Mouse (Mus musculus): ENCODE data around the gene Igsf3. TPM values are rescaled to one million over a fixed set of nuclear protein-coding genes. Genes with fewer than 3 reads are reported as not detected.

Igsf3 gene
- total RNA-seq, 1 experiment: 22.9 TPM

- Histone ChIP-seq H3K27ac (ENCODE audit: insufficient read depth, low read depth, low read length, poor library complexity, severe bottlenecking) (no peak overlapping the region), H3K9ac (ENCODE audit: insufficient read depth, low read depth, low read length, poor library complexity, severe bottlenecking) (no peak overlapping the region), H3K4me3 (ENCODE audit: insufficient read depth in 1 of 2, low read depth in 1 of 2, low read length in 2 of 2, poor library complexity in 1 of 2, severe bottlenecking in 1 of 2) (no peak overlapping the region), H3K9me3 (ENCODE audit: control insufficient read depth, insufficient read depth, low read depth, low read length) (no peaks in the 10 kb centered on the region), H3K36me3 (ENCODE audit: control insufficient read depth, insufficient read depth, low read length, poor library complexity, severe bottlenecking) (no peaks in the 10 kb centered on the region), H3K4me1 (ENCODE audit: control insufficient read depth in 2 of 2, insufficient read depth in 2 of 2, low read length in 2 of 2, poor library complexity in 1 of 2) (peaks cover 2 to 8% of the 10 kb centered on the region in 2 experiments; a peak in 2 of 4 replicates)
- in situ Hi-C loops (cut with MboI; ENCODE audit: low sequenced_read_pairs in 2 of 2, unreplicated experiment in 2 of 2): loop anchor here in 1 of 2 experiments (10.0 kb wide), 1 partner anchor 327 kb away; no protein-coding TSS in a partner anchor
- TF ChIP-seq CHD2 (IDR thresholded peaks at IDR 0.05; ENCODE audit: low read depth, low read length): no peak
- TF ChIP-seq HCFC1 (IDR thresholded peaks at IDR 0.05; ENCODE audit: borderline replicate concordance, insufficient read depth, low read length): no peak
- TF ChIP-seq ZC3H11A (IDR thresholded peaks at IDR 0.05; ENCODE audit: borderline replicate concordance, low read depth, low read length): no peak
- TF ChIP-seq MAFK (IDR thresholded peaks at IDR 0.05; ENCODE audit: insufficient read depth, low read depth, low read length): no peak
- no peak for TF ChIP-seq ZNF384 (IDR thresholded peaks at IDR 0.05; ENCODE audit: low read depth, low read length)
- no peak for DNase-seq (ENCODE audit: low read depth, low spot score)
Measured at GRCm38 (mm10) chr3:101487436-101487835, 110.6 kb downstream of the Igsf3 start.

- DNase-seq (ENCODE audit: low read depth, low spot score): no peak
- no peaks in the 10 kb centered on the region for H3K9me3 ChIP-seq (ENCODE audit: control insufficient read depth, insufficient read depth, low read depth, low read length)
- no peak overlapping the region for H3K4me3 ChIP-seq (ENCODE audit: insufficient read depth in 1 of 2, low read depth in 1 of 2, low read length in 2 of 2, poor library complexity in 1 of 2, severe bottlenecking in 1 of 2)
- peaks cover 2 to 8% of the 10 kb centered on the region in 2 experiments; a peak in 2 of 4 replicates for H3K4me1 ChIP-seq (ENCODE audit: control insufficient read depth in 2 of 2, insufficient read depth in 2 of 2, low read length in 2 of 2, poor library complexity in 1 of 2)
- 0 out of 2 replicates have a peak, but pooled peaks have one; percentile 1 for TF ChIP-seq ZC3H11A (IDR thresholded peaks at IDR 0.05; ENCODE audit: borderline replicate concordance, low read depth, low read length)
- no peak for TF ChIP-seq ZNF384 (IDR thresholded peaks at IDR 0.05; ENCODE audit: low read depth, low read length)
- TF ChIP-seq HCFC1 (IDR thresholded peaks at IDR 0.05; ENCODE audit: borderline replicate concordance, insufficient read depth, low read length): no peak
- TF ChIP-seq CHD2 (IDR thresholded peaks at IDR 0.05; ENCODE audit: low read depth, low read length): no peak
- no peak for TF ChIP-seq MAFK (IDR thresholded peaks at IDR 0.05; ENCODE audit: insufficient read depth, low read depth, low read length)
- no peak overlapping the region for H3K9ac ChIP-seq (ENCODE audit: insufficient read depth, low read depth, low read length, poor library complexity, severe bottlenecking)
- H3K36me3 ChIP-seq (ENCODE audit: control insufficient read depth, insufficient read depth, low read length, poor library complexity, severe bottlenecking): no peaks in the 10 kb centered on the region
- H3K27ac ChIP-seq (ENCODE audit: insufficient read depth, low read depth, low read length, poor library complexity, severe bottlenecking): no peak overlapping the region
- in situ Hi-C loops (cut with MboI; ENCODE audit: low sequenced_read_pairs in 2 of 2, unreplicated experiment in 2 of 2): loop anchor here in 1 of 2 experiments (10.0 kb wide), 1 partner anchor 327 kb away; no protein-coding TSS in a partner anchor
Measured at GRCm38 (mm10) chr3:101488204-101488603, 111.3 kb downstream of the Igsf3 start.

- no peak overlapping the region for H3K4me3 ChIP-seq (ENCODE audit: insufficient read depth in 1 of 2, low read depth in 1 of 2, low read length in 2 of 2, poor library complexity in 1 of 2, severe bottlenecking in 1 of 2)
- H3K9me3 ChIP-seq (ENCODE audit: control insufficient read depth, insufficient read depth, low read depth, low read length): no peaks in the 10 kb centered on the region
- H3K27ac ChIP-seq (ENCODE audit: insufficient read depth, low read depth, low read length, poor library complexity, severe bottlenecking): no peak overlapping the region
- peaks cover 2 to 11% of the 10 kb centered on the region in 2 experiments; a peak in 2 of 4 replicates for H3K4me1 ChIP-seq (ENCODE audit: control insufficient read depth in 2 of 2, insufficient read depth in 2 of 2, low read length in 2 of 2, poor library complexity in 1 of 2)
- H3K9ac ChIP-seq (ENCODE audit: insufficient read depth, low read depth, low read length, poor library complexity, severe bottlenecking): no peak overlapping the region
- H3K36me3 ChIP-seq (ENCODE audit: control insufficient read depth, insufficient read depth, low read length, poor library complexity, severe bottlenecking): no peaks in the 10 kb centered on the region
- in situ Hi-C loops (cut with MboI; ENCODE audit: low sequenced_read_pairs in 2 of 2, unreplicated experiment in 2 of 2): loop anchor here in 1 of 2 experiments (5.0 kb wide), 1 partner anchor 322 kb away; no protein-coding TSS in a partner anchor
- TF ChIP-seq MAFK (IDR thresholded peaks at IDR 0.05; ENCODE audit: insufficient read depth, low read depth, low read length): no peak
- no peak for TF ChIP-seq CHD2 (IDR thresholded peaks at IDR 0.05; ENCODE audit: low read depth, low read length)
- no peak for TF ChIP-seq ZNF384 (IDR thresholded peaks at IDR 0.05; ENCODE audit: low read depth, low read length)
- no peak for TF ChIP-seq HCFC1 (IDR thresholded peaks at IDR 0.05; ENCODE audit: borderline replicate concordance, insufficient read depth, low read length)
- TF ChIP-seq ZC3H11A (IDR thresholded peaks at IDR 0.05; ENCODE audit: borderline replicate concordance, low read depth, low read length): no peak
- DNase-seq (ENCODE audit: low read depth, low spot score): no peak
Measured at GRCm38 (mm10) chr3:101490515-101490914, 113.6 kb downstream of the Igsf3 start.

DNA sequence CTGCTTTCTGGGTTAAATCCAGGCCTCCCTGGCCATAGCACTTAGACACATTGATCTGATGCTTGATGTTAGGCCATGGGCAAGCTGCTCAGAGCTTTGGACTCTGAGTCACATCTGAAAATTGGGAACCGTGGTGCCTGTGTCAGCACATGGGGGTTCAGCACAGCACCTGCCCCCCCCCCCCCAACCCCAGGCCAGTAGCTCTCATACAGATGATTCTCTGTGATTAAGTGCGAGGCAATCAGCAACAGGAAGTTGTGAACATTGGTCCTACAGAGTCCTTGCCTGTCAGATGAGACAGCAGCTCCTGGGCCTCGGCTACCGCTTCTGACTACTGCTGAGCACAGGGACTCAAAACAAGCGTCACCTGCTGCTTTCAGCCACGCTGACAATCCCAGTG is 116.0 kb downstream of the Igsf3 start:
- Histone ChIP-seq H3K4me3 (ENCODE audit: insufficient read depth in 1 of 2, low read depth in 1 of 2, low read length in 2 of 2, poor library complexity in 1 of 2, severe bottlenecking in 1 of 2) (no peak overlapping the region), H3K27ac (ENCODE audit: insufficient read depth, low read depth, low read length, poor library complexity, severe bottlenecking) (no peak overlapping the region), H3K4me1 (ENCODE audit: control insufficient read depth in 2 of 2, insufficient read depth in 2 of 2, low read length in 2 of 2, poor library complexity in 1 of 2) (peaks cover 0 to 5% of the 10 kb centered on the region in 2 experiments; a peak in 2 of 4 replicates), H3K9ac (ENCODE audit: insufficient read depth, low read depth, low read length, poor library complexity, severe bottlenecking) (no peak overlapping the region), H3K9me3 (ENCODE audit: control insufficient read depth, insufficient read depth, low read depth, low read length) (no peaks in the 10 kb centered on the region), H3K36me3 (ENCODE audit: control insufficient read depth, insufficient read depth, low read length, poor library complexity, severe bottlenecking) (no peaks in the 10 kb centered on the region)
- TF ChIP-seq CHD2 (IDR thresholded peaks at IDR 0.05; ENCODE audit: low read depth, low read length) (no peak), HCFC1 (IDR thresholded peaks at IDR 0.05; ENCODE audit: borderline replicate concordance, insufficient read depth, low read length) (no peak)
- in situ Hi-C loops (cut with MboI; ENCODE audit: low sequenced_read_pairs in 2 of 2, unreplicated experiment in 2 of 2): loop anchor here in 1 of 2 experiments (5.0 kb wide), 1 partner anchor 319 kb away; no protein-coding TSS in a partner anchor
- DNase-seq (ENCODE audit: low read depth, low spot score): no peak

All from ES-E14 (cell line).